Mouse (Mus musculus) heart, postnatal 0 days (tissue): ENCODE data around the gene Gfpt2. TPM values are rescaled to one million over a fixed set of nuclear protein-coding genes. Genes with fewer than 3 reads are reported as not detected.

Experiments
- ATAC-seq: fragments of 200-750 bp; cut with Nextera tagmentation; 2 replicates; pipeline ENCODE4 v1.8.0; 2017; ENCODE audit warnings: low read depth, moderate number of reproducible peaks, moderate library complexity; ENCODE audit not compliant: insufficient read depth
- DNase-seq: peaks from one replicate; pipeline ENCODE4 v3.0.0-alpha.2; 2016; ENCODE audit warnings: low spot score
- H3K27ac ChIP-seq: fragments of 300-500 bp; sonication (generic); 2 replicates; pipeline ENCODE4 v1.5.1; 2014; ENCODE audit warnings: low read depth, mild to moderate bottlenecking
- H3K27me3 ChIP-seq: fragments of 300-500 bp; sonication (generic); 2 replicates; pipeline ENCODE4 v1.6.1; 2014; ENCODE audit warnings: low read length, mixed read lengths; ENCODE audit not compliant: control insufficient read depth, insufficient read depth
- H3K36me3 ChIP-seq: fragments of 300-500 bp; sonication (generic); replicated peaks from 2 replicates; pipeline ENCODE4 v1.6.1; 2014; ENCODE audit warnings: low read length, mixed read lengths; ENCODE audit not compliant: control insufficient read depth, insufficient read depth
- H3K4me1 ChIP-seq: fragments of 300-500 bp; sonication (generic); 2 replicates; pipeline ENCODE4 v1.6.1; 2014; ENCODE audit warnings: antibody characterized with exemption; ENCODE audit not compliant: control insufficient read depth, insufficient read depth
- H3K4me2 ChIP-seq: fragments of 300-500 bp; sonication (generic); 2 replicates; pipeline ENCODE4 v1.6.1; 2014; ENCODE audit warnings: low read depth, mild to moderate bottlenecking, low read length, moderate library complexity
- H3K4me3 ChIP-seq: fragments of 300-500 bp; sonication (generic); 2 replicates; pipeline ENCODE4 v1.5.1; 2014; ENCODE audit warnings: low read depth, low read length
- H3K9ac ChIP-seq: fragments of 300-500 bp; sonication (generic); replicated peaks from 2 replicates; pipeline ENCODE4 v1.6.1; 2014; ENCODE audit warnings: low read depth, low read length, mixed read lengths
- H3K9me3 ChIP-seq: fragments of 300-500 bp; sonication (generic); replicated peaks from 2 replicates; pipeline ENCODE4 v1.6.1; 2016; ENCODE audit warnings: low read length; ENCODE audit not compliant: control insufficient read depth
- CTCF ChIP-seq: IDR thresholded peaks from 2 replicates; pipeline ENCODE4 v1.5.1; 2016; ENCODE audit warnings: antibody characterized with exemption, control low read depth, low read depth
- EP300 ChIP-seq: IDR thresholded peaks from 2 replicates; pipeline ENCODE4 v1.6.1; 2016; ENCODE audit warnings: antibody characterized with exemption, low read depth
- WGBS: fragments of 180-500 bp; shearing (Covaris S2); extraction: QIAGEN DNeasy Blood & Tissue Kit; methylation state at CpG from one replicate; pipeline ENCODE4 v1.1.7; 2014; 5-methylcytosine and 5-hydroxymethylcytosine counted together
- polyA plus RNA-seq: library from polyadenylated mRNA; unstranded; fragments of >200 nt; fragmentation: Nextera tagmentation; extraction: Ambion mirVana; gene quantifications from 2 replicates; pipeline ENCODE4 v1.2.1, GENCODE M21; 2015
- total RNA-seq: library from RNA; depleted of rRNA; stranded (reverse); fragments of >200 nt; gene quantifications from 2 replicates; pipeline ENCODE4 v1.2.3, GENCODE M21; 2014; ENCODE audit warnings: low replicate concordance; rRNA removed

Gfpt2 gene
- 6.1 and 10.8 TPM in 2 replicates for total RNA-seq
- 8.5 TPM in 2 replicates for polyA plus RNA-seq

DNA sequence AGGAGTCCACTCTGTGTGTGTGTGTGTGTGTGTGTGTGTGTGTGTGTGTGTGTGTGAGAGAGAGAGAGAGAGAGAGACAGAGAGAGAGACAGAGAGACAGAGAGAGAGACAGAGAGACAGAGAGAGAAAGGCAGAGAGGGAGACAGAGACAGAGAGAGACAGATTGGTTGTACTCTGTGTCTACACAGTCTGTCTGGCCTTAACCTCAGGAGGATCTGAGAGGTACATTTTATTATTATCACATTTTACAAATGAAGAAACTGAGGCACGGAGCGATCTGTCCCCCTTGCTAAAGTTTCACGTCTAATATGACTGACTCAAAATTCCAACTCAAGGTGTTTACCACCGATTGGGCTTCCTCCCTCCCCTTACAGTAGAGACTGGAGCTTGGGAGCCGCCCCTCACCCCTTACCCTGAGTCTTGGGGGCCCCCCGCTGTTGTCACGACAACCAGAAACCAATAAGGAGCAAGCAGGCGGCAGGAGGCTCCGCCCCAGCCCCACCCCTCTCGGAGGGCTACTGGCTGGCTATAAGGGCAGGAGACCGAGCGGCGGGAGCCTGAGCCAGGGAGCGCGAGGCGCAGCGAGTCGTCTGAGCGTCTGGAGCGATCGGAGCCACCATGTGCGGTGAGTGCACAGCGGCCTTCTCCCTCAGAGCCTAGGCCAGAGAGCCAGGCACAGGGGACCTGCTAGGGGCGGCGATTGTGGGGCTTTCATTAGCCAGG is at the start of gene Gfpt2:
Gfpt2 (plus strand) TSS at position 560 of the 723 bp plus-strand sequence.
- H3K4me3 ChIP-seq = peak within 1 kb of the TSS; percentile 49
- peak within 1 kb of the TSS; percentile 34 for H3K9ac ChIP-seq
- WGBS = 2% methylated on average over 25 of the region's 25 CpGs
- peaks cover 3% of the 10 kb centered on the region; the same call in 1 of the 2 replicates for H3K4me1 ChIP-seq
- TF ChIP-seq CTCF (no peak), EP300 (no peak)
- H3K27me3 ChIP-seq = no peaks in the 10 kb centered on the region
- no peaks in the 10 kb centered on the region for H3K9me3 ChIP-seq
- 0 out of 2 replicates have a peak within 1 kb of the TSS, but pooled peaks have one; percentile 5 for H3K27ac ChIP-seq
- H3K36me3 ChIP-seq = no peaks in the 10 kb centered on the region
- DNase-seq (peak; percentile 55), ATAC-seq (peak; percentile 91)
- H3K4me2 ChIP-seq = peak within 1 kb of the TSS; percentile 77

DNA sequence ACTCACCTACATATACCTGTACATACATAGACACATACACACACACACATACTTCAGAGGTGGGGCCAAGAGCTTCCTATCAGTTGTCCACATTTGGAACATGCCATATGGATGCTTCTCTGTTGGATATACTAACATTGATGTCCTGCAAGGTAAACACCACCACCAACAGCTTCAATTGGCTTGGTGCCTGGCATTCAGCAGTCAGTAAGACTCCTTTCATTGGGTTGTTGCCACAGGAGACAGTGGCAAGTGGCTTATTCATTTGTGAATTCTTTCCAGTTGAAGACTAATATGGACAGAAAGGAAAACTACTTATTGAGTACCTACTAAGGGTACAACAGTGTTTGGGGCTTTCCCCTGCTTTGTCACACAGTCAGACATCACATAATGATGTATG is 49.0 kb upstream of the Gfpt2 start:
- H3K4me1 ChIP-seq = no peaks in the 10 kb centered on the region
- DNase-seq (no peak), ATAC-seq (no peak)
- H3K9me3 ChIP-seq = peaks cover 12% of the 10 kb centered on the region
- H3K4me2 ChIP-seq = no peak overlapping the region
- TF ChIP-seq CTCF = no peak
- TF ChIP-seq EP300 = no peak
- no peaks in the 10 kb centered on the region for H3K36me3 ChIP-seq
- no peak overlapping the region for H3K27ac ChIP-seq
- no peak overlapping the region for H3K4me3 ChIP-seq
- no peaks in the 10 kb centered on the region for H3K27me3 ChIP-seq
- H3K9ac ChIP-seq = no peak overlapping the region

GRCm38 (mm10) chr11:49745839-49746238 is 48.1 kb upstream of the Gfpt2 start:
- WGBS = 64% methylated on average over 3 of the region's 3 CpGs
- no peak overlapping the region for H3K4me3 ChIP-seq
- H3K4me1 ChIP-seq = no peaks in the 10 kb centered on the region
- no peak for ATAC-seq
- no peak for TF ChIP-seq EP300
- no peak for TF ChIP-seq CTCF
- H3K4me2 ChIP-seq = no peak overlapping the region
- H3K27ac ChIP-seq = no peak overlapping the region
- peaks cover 12% of the 10 kb centered on the region for H3K9me3 ChIP-seq
- DNase-seq = no peak
- H3K9ac ChIP-seq = no peak overlapping the region
- no peaks in the 10 kb centered on the region for H3K36me3 ChIP-seq
- no peaks in the 10 kb centered on the region for H3K27me3 ChIP-seq

DNA sequence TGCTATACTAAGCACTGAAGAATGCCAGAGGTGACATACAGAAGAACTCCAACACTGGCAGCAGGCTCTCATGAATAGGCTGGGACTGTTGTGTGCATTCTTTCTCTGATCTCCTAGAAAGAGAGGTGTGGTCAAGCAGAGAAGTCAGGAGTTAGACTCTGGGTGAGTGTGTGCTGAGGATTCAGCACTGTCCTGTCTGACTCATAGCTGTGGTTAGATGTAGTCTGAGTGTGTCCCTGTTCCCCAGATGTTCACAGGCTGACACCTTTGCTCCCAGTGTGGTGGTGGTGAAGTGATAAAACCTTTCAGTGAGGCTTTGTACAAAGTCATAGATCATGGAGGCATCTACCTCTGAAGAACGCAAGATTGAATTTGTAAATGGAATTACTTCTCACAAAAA is 47.2 kb upstream of the Gfpt2 start:
- Histone ChIP-seq H3K4me3 (no peak overlapping the region), H3K4me2 (no peak overlapping the region), H3K27me3 (no peaks in the 10 kb centered on the region), H3K36me3 (no peaks in the 10 kb centered on the region), H3K27ac (no peak overlapping the region), H3K4me1 (no peaks in the 10 kb centered on the region), H3K9me3 (peaks cover 12% of the 10 kb centered on the region), H3K9ac (no peak overlapping the region)
- no peak for DNase-seq
- TF ChIP-seq EP300 = no peak
- TF ChIP-seq CTCF = no peak
- 91% methylated on average over 1 of the region's 1 CpGs for WGBS
- ATAC-seq = no peak

DNA sequence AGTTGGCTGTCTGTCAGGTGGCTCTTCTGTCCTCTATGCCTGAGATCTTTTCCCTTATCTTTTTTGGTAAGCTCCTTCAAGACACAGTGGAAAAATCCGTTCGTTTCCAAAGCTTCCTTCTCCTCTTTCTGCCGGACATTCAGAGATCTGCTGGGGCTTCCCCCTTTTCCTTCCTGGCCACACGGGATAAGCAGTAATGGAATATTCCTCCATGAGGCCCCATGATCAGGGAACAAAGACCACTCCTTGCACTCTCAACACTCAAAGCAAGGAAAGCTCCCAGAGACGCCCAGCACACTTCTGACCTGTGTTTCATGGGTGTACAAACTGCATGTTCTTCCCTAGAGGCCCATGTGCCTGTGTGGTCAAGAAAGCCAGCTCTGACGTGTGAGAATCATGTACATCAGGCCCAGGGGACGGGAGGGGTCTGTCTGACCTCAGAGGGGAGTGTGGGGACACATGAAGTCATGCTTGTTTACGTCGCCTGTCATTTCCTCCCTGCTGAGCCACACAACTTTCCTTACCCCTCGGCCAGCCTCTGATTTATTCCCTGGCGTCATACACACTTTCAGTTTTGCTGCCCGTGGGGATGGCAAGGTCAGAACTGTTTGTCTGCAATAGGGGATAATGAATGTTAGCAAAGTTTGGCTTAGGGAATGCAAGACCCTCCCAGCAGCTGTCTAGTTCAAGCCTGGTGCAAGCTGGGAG is 38.9 kb upstream of the Gfpt2 start:
- H3K36me3 ChIP-seq = no peaks in the 10 kb centered on the region
- peak; percentile 60 for DNase-seq
- H3K4me2 ChIP-seq = no peak overlapping the region
- H3K9ac ChIP-seq = no peak overlapping the region
- no peak overlapping the region for H3K4me3 ChIP-seq
- H3K27ac ChIP-seq = peak overlapping the region; percentile 72
- WGBS = 44% methylated on average over 12 of the region's 12 CpGs
- no peaks in the 10 kb centered on the region; the same call in 1 of the 2 replicates for H3K4me1 ChIP-seq
- no peaks in the 10 kb centered on the region for H3K27me3 ChIP-seq
- no peak for TF ChIP-seq EP300
- no peak for TF ChIP-seq CTCF
- no peaks in the 10 kb centered on the region for H3K9me3 ChIP-seq
- ATAC-seq = peak; percentile 67
